Mouse (Mus musculus) thymus, postnatal 25 days (tissue): Measurements from ENCODE around the gene Kcnc1.

Source experiments
- DNase-seq: peaks from one replicate; pipeline ENCODE4 v3.0.0; 2022

Kcnc1 gene

GRCm38 (mm10) chr7:46482099-46482531, 85.8 kb downstream of the Kcnc1 start:
- no peak for DNase-seq

- no peak for DNase-seq
Observed at GRCm38 (mm10) chr7:46483050-46483449, 86.8 kb downstream of the Kcnc1 start.

GRCm38 (mm10) chr7:46484223-46484622, 87.9 kb downstream of the Kcnc1 start:
- DNase-seq, result no peak

DNA sequence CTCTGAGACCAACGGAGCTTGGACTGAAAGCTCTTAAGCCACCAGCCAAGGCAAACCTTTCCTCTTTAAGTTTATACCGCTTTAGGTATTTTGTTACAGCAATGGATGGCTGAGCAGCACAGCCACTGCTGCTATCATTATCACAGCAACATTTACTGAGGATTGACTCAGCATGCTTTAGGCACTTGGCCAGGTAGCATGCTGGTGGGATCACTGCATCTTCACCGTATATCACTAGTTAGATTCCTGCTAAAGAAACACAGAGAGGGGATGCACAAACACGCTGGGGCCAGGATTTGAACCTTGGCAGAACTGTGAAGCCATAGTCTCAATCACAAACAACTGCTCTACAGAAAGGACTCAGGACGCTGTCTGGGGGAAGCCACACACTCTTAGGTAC, 90.5 kb downstream of the Kcnc1 start:
- DNase-seq, result no peak

DNA sequence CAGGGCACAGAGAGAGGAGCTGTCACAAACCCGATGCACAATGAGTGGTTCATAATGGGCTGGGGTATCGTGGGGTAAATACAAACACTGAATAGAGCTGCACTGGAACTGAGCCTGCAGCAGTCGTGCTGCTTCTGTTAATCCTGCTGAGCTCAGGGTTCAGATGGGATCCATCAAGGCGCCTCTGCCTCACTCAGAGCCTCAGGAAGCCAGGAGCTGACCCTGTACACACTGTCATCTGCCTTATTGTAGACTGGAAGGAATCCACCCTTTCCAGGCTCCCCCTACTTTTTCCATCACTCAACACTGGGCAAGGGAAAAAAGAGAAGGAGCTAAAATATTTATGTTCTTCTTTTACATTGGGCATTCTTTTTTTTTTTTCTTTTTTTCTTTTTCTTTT, 91.1 kb downstream of the Kcnc1 start:
- no peak for DNase-seq
